Comparison of ENCODE assay signal across 9 mouse cellular contexts in the genomic region with DNA sequence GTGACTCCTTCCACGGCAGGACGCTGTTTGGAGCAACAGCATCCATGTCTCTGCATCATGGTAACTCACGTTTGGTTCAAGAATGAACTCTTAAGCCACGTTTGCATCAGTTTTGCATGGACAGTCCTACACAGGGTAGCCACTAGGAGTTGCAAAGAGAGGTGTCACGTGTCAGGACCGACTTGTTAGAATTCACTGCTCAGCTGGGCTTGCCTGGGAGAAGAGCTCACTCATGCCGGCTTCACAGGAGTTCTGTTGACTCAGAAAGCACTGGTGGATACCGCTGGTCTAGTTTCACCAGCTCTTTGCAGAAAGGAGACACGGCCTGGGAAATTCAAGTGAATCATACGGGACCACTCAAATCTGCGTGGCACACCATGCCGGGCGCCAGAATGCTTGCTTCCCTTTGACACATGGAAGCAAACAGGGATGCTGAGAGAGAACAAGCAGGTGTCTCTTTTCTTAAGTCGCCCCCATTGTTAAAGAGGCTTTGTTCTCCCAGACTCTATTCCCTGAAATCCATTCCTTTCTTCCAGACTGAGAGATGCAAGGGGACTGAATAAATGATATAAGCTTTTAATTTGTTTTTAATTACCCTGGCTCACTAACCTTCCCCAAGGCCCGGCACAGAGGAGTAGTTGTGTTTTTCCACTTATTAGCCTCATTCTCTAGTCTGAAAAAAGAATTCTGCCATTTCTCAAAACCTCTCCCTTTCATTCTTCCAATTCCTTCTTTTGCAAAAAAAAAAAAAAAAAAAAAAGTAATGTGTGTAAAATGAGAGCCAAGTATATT. TPM values are rescaled to one million over a fixed set of nuclear protein-coding genes. Genes with fewer than 3 reads are reported as not detected.
DNase-seq lines count a peak whose midpoint lies in the region; ATAC-seq and TF ChIP-seq lines count a peak whose summit lies in the region.
"Had no signal": no experiment of that assay in that cellular context is flagged by ENCODE, and none has a peak within 500 bp of the region (broad histone marks: within the 10 kb centered on the region; RNA-seq: fewer than 3 reads in every experiment).

No protein-coding gene starts in this region.

- 43% methylated on average over 15 of the region's 15 CpGs for WGBS in heart, embryonic 10.5 days
- 50% methylated on average over 15 of the region's 15 CpGs for WGBS in heart, postnatal 0 days
- 13% methylated on average over 15 of the region's 15 CpGs for WGBS in midbrain, embryonic 14.5 days

- H3K4me2 ChIP-seq in heart, postnatal 0 days (ENCODE audit: low read depth, low read length), result no peak overlapping the region
- H3K4me2 ChIP-seq in midbrain, embryonic 14.5 days (ENCODE audit: low read length), result 0 out of 2 replicates have a peak overlapping the region, but pooled peaks have one; percentile 15

- no peak for DNase-seq in heart, embryonic 10.5 days (ENCODE audit: low spot score)
- no peak for DNase-seq in heart, postnatal 36 days
- no peak for DNase-seq in Patski (ENCODE audit: low read depth, low spot score)
- DNase-seq in heart, postnatal 0 days (ENCODE audit: low spot score), result no peak
- peak; percentile 46 for DNase-seq in midbrain, embryonic 14.5 days
- no peak for DNase-seq in thymus, postnatal 10 days (ENCODE audit: low spot score in 2 of 2)
- no peak for DNase-seq in cerebellum, postnatal 25 days
- DNase-seq in kidney, postnatal 10 days, result no peak
- DNase-seq: cerebellum, adult 11 months had no signal

- TF ChIP-seq EP300 in heart, postnatal 0 days (IDR thresholded peaks at IDR 0.05; ENCODE audit: low read depth), result no peak

- peak overlapping the region; percentile 75; the same call in 1 of the 2 replicates for H3K27ac ChIP-seq in heart, embryonic 10.5 days
- H3K27ac ChIP-seq in heart, postnatal 0 days (ENCODE audit: low read depth), result peak overlapping the region; percentile 78
- H3K27ac ChIP-seq in midbrain, embryonic 14.5 days (replicated peaks; ENCODE audit: low read depth, low read length), result peak overlapping the region; percentile 49

- H3K4me3 ChIP-seq in heart, embryonic 10.5 days, result no peak overlapping the region
- no peak overlapping the region for H3K4me3 ChIP-seq in heart, postnatal 0 days (ENCODE audit: low read depth, low read length)
- no peak overlapping the region for H3K4me3 ChIP-seq in midbrain, embryonic 14.5 days (replicated peaks; ENCODE audit: low read depth, low read length)

- CTCF ChIA-PET in Patski (lab: Charles Lee), result interaction anchor here (0.7 to 4.1 kb wide), 11 partner anchors 11 to 574 kb away, joined by 3 to 30 read pairs (median 3); no protein-coding TSS in a partner anchor

- peaks cover 35% of the 10 kb centered on the region for H3K4me1 ChIP-seq in heart, embryonic 10.5 days
- peaks cover 16% of the 10 kb centered on the region for H3K4me1 ChIP-seq in heart, postnatal 0 days (ENCODE audit: control insufficient read depth, insufficient read depth)
- H3K4me1 ChIP-seq in midbrain, embryonic 14.5 days (ENCODE audit: control insufficient read depth, insufficient read depth, low read length), result peaks cover 14% of the 10 kb centered on the region

- intact Hi-C loops in heart, postnatal 36 days (cut with DNase I), result no loop called here

- ATAC-seq in Patski, result peak; percentile 11
- no peak for ATAC-seq in heart, postnatal 0 days (ENCODE audit: insufficient read depth, low read depth)
- ATAC-seq in midbrain, embryonic 14.5 days (ENCODE audit: low FRiP score, low TSS enrichment), result no peak; the same call in 1 of the 2 replicates

- no peak overlapping the region for H3K9ac ChIP-seq in heart, postnatal 0 days (replicated peaks; ENCODE audit: low read depth, low read length)
- no peak overlapping the region for H3K9ac ChIP-seq in midbrain, embryonic 14.5 days (replicated peaks; ENCODE audit: low read length)

- POLR2A ChIA-PET in Patski (lab: Charles Lee), result interaction anchor here (0.6 to 3.5 kb wide), 15 partner anchors 10 to 1150 kb away, joined by 3 to 42 read pairs (median 3); no protein-coding TSS in a partner anchor

- H3K9me3 ChIP-seq in heart, embryonic 10.5 days, result no peaks in the 10 kb centered on the region
- H3K9me3 ChIP-seq in heart, postnatal 0 days (replicated peaks; ENCODE audit: control insufficient read depth, low read length), result no peaks in the 10 kb centered on the region; the same call in 1 of the 2 replicates
- no peaks in the 10 kb centered on the region for H3K9me3 ChIP-seq in midbrain, embryonic 14.5 days (ENCODE audit: control insufficient read depth, low read length)

- H3K27me3 ChIP-seq in heart, embryonic 10.5 days (ENCODE audit: insufficient read depth, poor library complexity, severe bottlenecking), result no peaks in the 10 kb centered on the region
- H3K27me3 ChIP-seq in Patski, result no peaks in the 10 kb centered on the region
- H3K27me3 ChIP-seq in heart, postnatal 0 days (ENCODE audit: control insufficient read depth, insufficient read depth, low read length), result no peaks in the 10 kb centered on the region
- H3K27me3 ChIP-seq in midbrain, embryonic 14.5 days (ENCODE audit: control insufficient read depth, insufficient read depth, low read length), result no peaks in the 10 kb centered on the region

- no peaks in the 10 kb centered on the region for H3K36me3 ChIP-seq in heart, embryonic 10.5 days
- H3K36me3 ChIP-seq in heart, postnatal 0 days (replicated peaks; ENCODE audit: control insufficient read depth, insufficient read depth, low read length), result no peaks in the 10 kb centered on the region
- H3K36me3 ChIP-seq in midbrain, embryonic 14.5 days (ENCODE audit: control insufficient read depth, insufficient read depth, low read length), result no peaks in the 10 kb centered on the region

- TF ChIP-seq CTCF in Patski (IDR thresholded peaks at IDR 0.05), result peak; percentile 47
- TF ChIP-seq CTCF in heart, postnatal 0 days (IDR thresholded peaks at IDR 0.05; ENCODE audit: low read depth), result 0 out of 2 replicates have a peak, but pooled peaks have one; percentile 12

- in situ Hi-C loops in Patski (cut with MboI; ENCODE audit: low pct_unique_long_range_greater_than_20kb), result no loop called here

RNA-seq across cellular contexts. Expression of gene Tlr1, which starts 55.9 kb away (rescaled TPM):
- polyA plus RNA-seq in heart, embryonic 10.5 days (2016; fragmentation: Nextera tagmentation; extraction: Ambion mirVana), result 0.10 and 0.11 TPM in 2 replicates
- under 1 TPM; 0.39 to 0.68 TPM for total RNA-seq in heart, postnatal 36 days (2021)
- 1.2 TPM for polyA plus RNA-seq in Patski (2021)
- 1.6 TPM in 1 of 2 replicates, not detected in the other for total RNA-seq in heart, postnatal 0 days (2014; rRNA removed; ENCODE audit: low replicate concordance)
- polyA plus RNA-seq in heart, postnatal 0 days (2015; fragmentation: Nextera tagmentation; extraction: Ambion mirVana), result 0.45 and 0.46 TPM in 2 replicates
- 0.15 and 0.51 TPM in 2 replicates for polyA plus RNA-seq in midbrain, embryonic 14.5 days (2014; fragmentation: Nextera tagmentation; extraction: Ambion mirVana)
